Mouse (Mus musculus) ovary, postnatal 10 days (tissue): ENCODE data around the gene Errfi1.
"Not testable (repeated sequence)": the region's sequence is repeated elsewhere in the genome, so short reads cannot be mapped to it uniquely, and the experiment has no call there.

ENCODE experiments used
- DNase-seq: peaks from one replicate; pipeline ENCODE4 v3.0.0; 2022; ENCODE audit warnings: low spot score

Errfi1 gene

GRCm38 (mm10) chr4:150879631-150880030 is 25.9 kb downstream of the Errfi1 start:
- DNase-seq, result no peak

DNA sequence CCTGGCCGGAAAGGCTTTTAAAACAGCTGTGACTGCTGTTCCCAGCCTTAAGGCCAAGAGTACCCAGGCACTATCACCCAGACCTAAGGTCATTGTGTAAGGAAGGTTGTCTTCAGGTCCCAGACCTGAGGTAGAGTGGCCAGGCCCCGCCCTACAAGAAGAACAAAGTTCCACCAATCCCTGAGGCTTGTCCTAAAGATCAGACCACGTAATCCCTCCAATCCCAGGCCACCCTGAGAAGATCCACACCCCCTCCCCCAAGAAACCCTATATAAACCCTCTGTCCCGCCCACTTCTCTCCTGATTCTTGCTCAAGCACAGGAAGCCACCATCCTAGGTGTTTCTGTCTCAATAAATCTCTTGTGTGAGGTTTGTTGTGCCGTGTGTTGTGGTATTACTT is 26.6 kb downstream of the Errfi1 start:
- DNase-seq, result no peak

- no peak for DNase-seq
Measured at GRCm38 (mm10) chr4:150882632-150883031, 28.9 kb downstream of the Errfi1 start.

- no peak for DNase-seq
Measured at GRCm38 (mm10) chr4:150887903-150888302, 34.2 kb downstream of the Errfi1 start.

DNA sequence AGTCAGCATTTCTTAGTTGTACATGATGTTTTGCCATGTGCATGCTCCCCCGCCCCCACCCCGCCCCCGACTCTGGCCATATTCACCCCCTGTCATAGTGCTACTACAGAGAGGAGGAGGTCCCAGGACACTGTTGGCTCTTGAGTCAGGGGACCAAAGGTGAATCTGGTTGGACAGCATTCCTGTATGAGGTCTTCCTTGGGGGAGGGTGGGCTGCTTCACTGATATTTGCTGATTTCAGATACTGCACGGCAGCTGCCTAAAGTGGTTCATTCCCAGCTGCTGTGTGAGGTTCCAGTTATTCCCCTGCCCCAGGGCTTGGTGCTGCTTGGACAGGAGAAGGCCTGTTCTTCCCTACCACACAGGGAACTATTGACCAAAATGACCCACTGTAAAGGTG is 34.8 kb downstream of the Errfi1 start:
- no peak for DNase-seq

DNA sequence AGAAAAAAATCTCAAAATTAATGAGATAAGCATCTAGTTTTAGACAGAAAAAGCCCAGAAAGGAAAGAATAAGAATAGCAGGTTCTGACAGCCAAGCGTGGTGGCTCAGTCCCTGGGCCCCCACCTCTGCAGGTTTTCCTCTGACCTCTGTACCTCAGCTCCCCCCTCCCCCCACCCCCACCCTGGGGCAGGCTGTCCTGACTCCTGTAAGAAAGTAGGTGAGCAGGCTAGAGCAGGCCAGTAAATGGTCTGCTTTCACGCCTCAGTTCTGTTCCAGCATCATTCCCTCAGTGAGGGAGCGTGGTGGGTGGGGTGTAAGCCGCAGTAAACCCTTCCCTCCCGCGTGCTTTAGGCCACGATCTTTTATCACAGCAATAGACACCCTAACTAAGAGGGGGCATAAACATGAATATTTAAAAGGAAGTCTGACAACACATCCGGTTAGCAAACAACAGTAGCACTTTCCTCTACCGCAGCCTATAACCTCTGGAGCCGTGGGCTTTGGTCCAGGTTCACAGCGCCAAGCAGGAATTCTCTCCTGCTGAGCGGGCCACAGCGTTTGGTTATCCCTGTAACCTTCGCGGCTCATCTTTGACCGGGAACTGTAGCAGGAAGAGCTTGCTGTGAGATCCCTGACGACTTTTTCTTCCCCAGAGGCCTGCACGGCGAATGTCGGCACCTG is 35.7 kb downstream of the Errfi1 start:
- no peak for DNase-seq

DNA sequence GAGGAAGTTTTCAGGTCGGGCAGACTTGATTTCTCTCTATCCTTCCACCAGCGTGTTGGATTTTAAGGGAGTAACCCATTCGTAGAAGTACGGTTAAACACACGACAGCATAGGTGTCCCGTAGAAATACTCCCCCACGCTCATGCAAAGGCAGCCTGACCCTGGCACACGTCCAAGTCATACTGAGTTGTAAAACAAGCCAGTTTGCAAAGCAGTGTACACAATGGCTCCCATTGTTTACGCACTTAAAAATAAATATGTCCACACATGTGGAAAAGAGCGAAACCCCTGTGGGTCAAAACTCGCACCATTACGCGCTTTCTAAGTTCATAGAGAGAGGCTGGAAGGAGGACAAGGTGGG is 36.2 kb downstream of the Errfi1 start:
- DNase-seq, result no peak

GRCm38 (mm10) chr4:150891308-150891707 is 37.6 kb downstream of the Errfi1 start:
- DNase-seq, result no peak

DNA sequence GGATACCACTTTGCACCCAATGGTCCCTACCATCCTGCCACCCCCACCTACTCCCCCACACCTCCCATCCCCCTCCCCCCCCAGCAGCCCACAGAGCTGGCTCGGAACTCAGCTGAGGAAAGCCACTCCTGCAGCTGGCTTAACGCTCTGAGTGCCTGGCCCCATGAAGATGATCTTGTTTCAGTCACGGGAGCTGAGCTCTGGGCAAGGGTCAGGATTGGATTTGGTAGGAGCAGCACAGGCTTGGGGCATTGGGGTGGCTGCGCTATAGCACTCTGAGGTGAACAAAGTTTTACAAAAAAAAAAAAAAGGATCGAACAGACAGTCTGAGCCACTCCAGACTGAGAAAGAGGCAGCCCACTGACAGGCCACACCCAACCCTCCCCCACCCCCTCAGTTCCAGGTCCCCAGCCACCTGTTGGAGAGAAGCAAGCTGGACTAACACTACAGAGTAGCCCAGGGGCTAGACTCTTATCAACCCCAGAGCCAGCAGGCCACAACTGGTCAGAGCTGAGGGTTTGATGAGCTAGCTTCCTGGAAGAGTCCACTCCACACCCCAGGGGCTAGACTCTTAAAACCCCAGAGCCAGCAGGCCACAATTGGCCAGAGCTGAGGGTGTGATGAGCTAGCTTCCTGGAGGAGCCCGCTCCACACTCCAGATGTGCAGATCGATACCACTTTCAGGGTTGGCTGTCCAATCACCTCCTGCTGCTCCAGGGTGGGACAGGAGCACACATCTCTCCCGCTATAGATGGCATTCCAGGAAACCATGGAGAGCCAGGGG is 41.2 kb downstream of the Errfi1 start:
- DNase-seq, result no peak

- DNase-seq, result no peak
Measured at GRCm38 (mm10) chr4:150896896-150897624, 43.3 kb downstream of the Errfi1 start.

DNA sequence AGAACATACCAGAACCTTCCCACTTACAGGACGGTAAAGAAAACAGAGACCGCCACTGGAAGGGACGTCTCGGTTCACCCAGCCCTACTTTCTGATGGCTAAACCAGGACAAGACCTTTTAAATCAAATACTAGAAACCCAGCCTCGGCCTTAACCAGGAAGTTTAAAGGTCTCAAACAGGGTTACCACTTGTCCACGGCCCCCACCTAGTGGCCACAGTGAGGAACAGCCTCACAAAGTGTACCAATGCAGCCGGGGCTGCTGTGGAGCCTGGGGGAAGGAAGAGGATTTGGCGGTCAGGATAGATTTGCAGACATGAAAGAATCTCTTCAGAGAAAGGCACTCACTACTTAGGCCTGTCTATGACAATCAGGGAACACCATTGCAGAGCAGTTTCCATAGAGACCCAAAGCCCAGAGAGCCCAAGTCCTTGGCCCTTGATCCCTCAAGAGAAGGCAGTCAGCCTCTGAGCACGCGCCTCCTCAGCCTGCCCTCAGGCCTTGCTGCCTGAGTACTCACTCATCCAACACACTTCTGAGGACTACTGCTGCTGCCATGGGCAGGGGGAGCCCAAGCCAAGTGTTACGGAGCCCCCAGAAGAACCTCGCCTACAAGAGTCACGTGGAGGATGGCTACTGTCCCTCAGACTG is 45.1 kb downstream of the Errfi1 start:
- DNase-seq, result peak; percentile 58

GRCm38 (mm10) chr4:150900486-150900885 is 46.8 kb downstream of the Errfi1 start:
- no peak for DNase-seq

DNA sequence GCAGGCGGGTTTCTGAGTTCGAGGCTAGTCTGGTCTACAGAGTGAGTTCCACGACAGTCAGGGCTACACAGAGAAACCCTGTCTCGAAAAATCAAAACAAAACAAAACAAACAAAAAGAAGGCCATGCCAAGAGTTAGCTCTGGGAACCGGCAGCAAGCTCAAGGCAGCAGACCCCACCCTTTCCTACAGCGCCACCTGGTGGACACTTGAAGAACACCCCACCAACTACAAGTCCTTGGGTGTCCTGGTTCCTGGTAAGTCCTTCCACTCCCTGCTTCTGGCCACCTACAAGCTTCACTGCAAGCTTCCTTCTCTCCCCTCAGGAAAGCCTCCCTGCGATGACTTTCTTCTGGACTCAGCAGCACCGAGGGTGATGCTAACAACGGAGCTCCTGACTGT is 47.9 kb downstream of the Errfi1 start:
- peak; percentile 35 for DNase-seq

- no peak for DNase-seq
Measured at GRCm38 (mm10) chr4:150902062-150902461, 48.3 kb downstream of the Errfi1 start.

GRCm38 (mm10) chr4:150903091-150903742 is 49.5 kb downstream of the Errfi1 start:
- DNase-seq, result no peak

DNA sequence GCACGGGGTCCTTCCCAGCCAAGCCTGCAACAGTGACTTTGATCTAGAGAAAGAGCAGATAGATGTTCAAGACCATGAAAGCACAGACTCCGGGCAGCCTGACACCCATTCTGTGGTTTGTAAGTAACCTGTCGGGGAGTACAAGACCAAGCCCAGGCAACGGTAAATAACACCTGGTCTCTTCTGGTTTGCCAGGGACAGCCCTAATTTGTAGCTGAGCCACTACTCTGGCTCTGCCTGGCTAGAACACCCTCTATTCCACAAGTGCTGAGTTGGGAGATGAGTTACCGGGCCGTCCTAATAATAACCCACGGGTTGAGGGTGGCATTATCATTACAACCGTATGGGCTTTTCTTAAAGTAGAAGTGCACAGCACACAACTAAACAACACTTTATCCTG is 53.4 kb downstream of the Errfi1 start:
- DNase-seq, result no peak

GRCm38 (mm10) chr4:150908512-150908911 is 54.8 kb downstream of the Errfi1 start:
- not testable (repeated sequence) for DNase-seq

DNA sequence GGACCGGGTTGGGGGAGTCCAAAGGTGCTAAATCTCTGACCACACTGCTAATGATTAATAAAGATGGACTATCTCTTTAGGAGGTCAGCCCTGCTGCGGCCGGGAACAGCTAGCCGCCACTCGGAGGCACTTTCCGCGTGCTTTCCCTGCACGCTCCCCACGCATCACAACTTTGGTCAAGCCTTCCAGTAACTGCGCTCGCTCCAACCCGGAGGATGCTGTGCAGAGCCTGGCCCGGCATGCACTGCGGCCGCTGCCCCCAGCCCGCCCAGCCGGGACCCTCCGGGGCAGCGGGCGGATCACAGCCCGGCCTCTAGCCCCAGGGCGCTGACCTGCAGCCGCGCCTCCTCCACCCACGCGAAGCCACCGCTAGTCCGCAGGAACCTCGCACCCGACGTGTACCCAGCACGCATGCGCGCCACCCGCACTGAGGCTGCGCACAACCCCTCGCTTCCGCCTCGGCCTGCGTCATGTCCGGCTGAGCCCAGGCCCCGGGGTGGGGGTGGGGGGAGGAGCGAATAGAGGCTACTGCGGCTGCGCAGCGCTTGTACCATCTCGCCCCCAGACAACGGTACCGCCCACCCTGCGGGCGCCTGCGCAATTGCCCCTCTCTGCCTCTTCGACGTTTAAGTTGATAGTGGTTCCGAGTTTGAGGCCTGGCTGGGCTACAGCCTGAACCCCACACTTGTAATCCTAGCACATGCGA is 55.9 kb downstream of the Errfi1 start:
- peak; percentile 100 for DNase-seq

GRCm38 (mm10) chr4:150910164-150910951 is 56.6 kb downstream of the Errfi1 start:
- DNase-seq, result no peak

DNA sequence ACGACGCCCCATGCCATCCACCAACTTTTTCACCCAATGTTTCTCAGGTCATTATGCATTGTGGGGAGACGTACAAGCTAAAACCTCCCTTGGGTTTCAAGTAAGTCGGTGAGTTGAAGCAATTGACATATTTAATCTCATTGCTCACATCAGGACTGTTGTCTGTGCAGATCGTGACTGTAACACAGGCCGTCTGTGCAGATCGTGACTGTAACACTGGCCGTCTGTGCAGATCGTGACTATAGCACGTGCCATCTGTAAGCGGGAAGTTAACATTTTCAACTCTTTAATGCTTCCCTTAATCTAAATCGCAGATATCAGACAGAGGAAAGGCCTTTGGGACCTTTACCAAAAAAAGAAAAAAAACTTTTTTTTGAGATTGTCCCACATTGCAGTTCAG is 60.0 kb downstream of the Errfi1 start:
- DNase-seq, result no peak
